Comparison of ENCODE assay signal across 16 mouse cellular contexts in genomic region chr19:25670571-25671285, GRCm38 (mm10). TPM values are rescaled to one million over a fixed set of nuclear protein-coding genes. Genes with fewer than 3 reads are reported as not detected.
DNase-seq lines count a peak whose midpoint lies in the region; ATAC-seq lines count a peak whose summit lies in the region.
"Had no signal": no experiment of that assay in that cellular context is flagged by ENCODE, and none has a peak within 500 bp of the region (broad histone marks: within the 10 kb centered on the region; RNA-seq: fewer than 3 reads in every experiment).

No protein-coding gene starts in this region.

- peak; percentile 37 for DNase-seq in heart, adult 11 months
- DNase-seq in midbrain, embryonic 14.5 days, result peak; percentile 39
- DNase-seq in neural tube, embryonic 11.5 days (ENCODE audit: low spot score), result no peak
- no peak for DNase-seq in adrenal gland, postnatal 10 days
- DNase-seq: cerebellum, adult 9-10 months; layer of hippocampus, postnatal 36 days; right cerebral cortex, adult 18-20 months had no signal

- H3K27ac ChIP-seq in heart, embryonic 12.5 days (ENCODE audit: poor library complexity, severe bottlenecking), result no peak overlapping the region
- H3K27ac ChIP-seq in midbrain, embryonic 14.5 days (replicated peaks; ENCODE audit: low read depth, low read length), result no peak overlapping the region
- H3K27ac ChIP-seq in midbrain, embryonic 16.5 days (ENCODE audit: low read length), result no peak overlapping the region
- no peak overlapping the region for H3K27ac ChIP-seq in embryonic facial prominence, embryonic 13.5 days
- H3K27ac ChIP-seq in neural tube, embryonic 11.5 days (ENCODE audit: low read depth, low read length), result no peak overlapping the region
- H3K27ac ChIP-seq: intestine, embryonic 15.5 days; liver, embryonic 14.5 days; stomach, embryonic 15.5 days had no signal

- H3K9ac ChIP-seq in heart, embryonic 12.5 days, result no peak overlapping the region
- no peak overlapping the region for H3K9ac ChIP-seq in midbrain, embryonic 14.5 days (replicated peaks; ENCODE audit: low read length)
- H3K9ac ChIP-seq in midbrain, embryonic 16.5 days (ENCODE audit: low read depth, low read length), result no peak overlapping the region
- no peak overlapping the region for H3K9ac ChIP-seq in embryonic facial prominence, embryonic 13.5 days
- H3K9ac ChIP-seq in neural tube, embryonic 11.5 days (ENCODE audit: low read length), result no peak overlapping the region
- H3K9ac ChIP-seq: intestine, embryonic 15.5 days; liver, embryonic 14.5 days; stomach, embryonic 15.5 days had no signal

- whole genome bisulfite sequencing in heart, embryonic 12.5 days, result 2% methylated on average over 17 of the region's 17 CpGs
- WGBS in midbrain, embryonic 14.5 days, result 2% methylated on average over 17 of the region's 17 CpGs
- 2% methylated on average over 17 of the region's 17 CpGs for WGBS in midbrain, embryonic 16.5 days
- WGBS in embryonic facial prominence, embryonic 13.5 days, result 2% methylated on average over 17 of the region's 17 CpGs
- WGBS in neural tube, embryonic 11.5 days, result 1% methylated on average over 17 of the region's 17 CpGs

- no peak overlapping the region for H3K4me2 ChIP-seq in heart, embryonic 12.5 days
- no peak overlapping the region for H3K4me2 ChIP-seq in midbrain, embryonic 14.5 days (ENCODE audit: low read length)
- H3K4me2 ChIP-seq in midbrain, embryonic 16.5 days (ENCODE audit: low read length), result no peak overlapping the region
- peak overlapping the region; percentile 75 for H3K4me2 ChIP-seq in embryonic facial prominence, embryonic 13.5 days
- peak overlapping the region; percentile 12; the same call in 1 of the 2 replicates for H3K4me2 ChIP-seq in neural tube, embryonic 11.5 days (ENCODE audit: low read depth)
- H3K4me2 ChIP-seq: intestine, embryonic 15.5 days had no signal

- H3K4me1 ChIP-seq in heart, embryonic 12.5 days (replicated peaks), result peaks cover 26% of the 10 kb centered on the region
- peaks cover 18% of the 10 kb centered on the region for H3K4me1 ChIP-seq in midbrain, embryonic 14.5 days (ENCODE audit: control insufficient read depth, insufficient read depth, low read length)
- H3K4me1 ChIP-seq in midbrain, embryonic 16.5 days (ENCODE audit: control insufficient read depth, insufficient read depth, low read length), result peaks cover 19% of the 10 kb centered on the region
- H3K4me1 ChIP-seq in embryonic facial prominence, embryonic 13.5 days, result peaks cover 32% of the 10 kb centered on the region
- peaks cover 12% of the 10 kb centered on the region; the same call in 1 of the 2 replicates for H3K4me1 ChIP-seq in neural tube, embryonic 11.5 days (ENCODE audit: control insufficient read depth, insufficient read depth, low read length)

- peaks cover 83% of the 10 kb centered on the region for H3K27me3 ChIP-seq in heart, embryonic 12.5 days (replicated peaks)
- H3K27me3 ChIP-seq in midbrain, embryonic 14.5 days (ENCODE audit: control insufficient read depth, insufficient read depth, low read length), result peaks cover 98% of the 10 kb centered on the region
- H3K27me3 ChIP-seq in midbrain, embryonic 16.5 days (ENCODE audit: control insufficient read depth, insufficient read depth, low read depth, low read length), result peaks cover 66% of the 10 kb centered on the region
- peaks cover 100% of the 10 kb centered on the region for H3K27me3 ChIP-seq in embryonic facial prominence, embryonic 13.5 days
- peaks cover 97% of the 10 kb centered on the region for H3K27me3 ChIP-seq in neural tube, embryonic 11.5 days (ENCODE audit: control insufficient read depth, insufficient read depth, low read length)

- no peak overlapping the region for H3K4me3 ChIP-seq in heart, embryonic 12.5 days
- H3K4me3 ChIP-seq in midbrain, embryonic 14.5 days (replicated peaks; ENCODE audit: low read depth, low read length), result no peak overlapping the region
- no peak overlapping the region for H3K4me3 ChIP-seq in midbrain, embryonic 16.5 days (ENCODE audit: low read depth, low read length)
- H3K4me3 ChIP-seq in embryonic facial prominence, embryonic 13.5 days, result peak overlapping the region; percentile 2; the same call in 1 of the 2 replicates
- H3K4me3 ChIP-seq in neural tube, embryonic 11.5 days (ENCODE audit: low read depth, low read length), result no peak overlapping the region
- H3K4me3 ChIP-seq: intestine, embryonic 15.5 days had no signal

- no peaks in the 10 kb centered on the region for H3K9me3 ChIP-seq in heart, embryonic 12.5 days (replicated peaks)
- H3K9me3 ChIP-seq in midbrain, embryonic 14.5 days (ENCODE audit: control insufficient read depth, low read length), result no peaks in the 10 kb centered on the region
- no peaks in the 10 kb centered on the region; the same call in 1 of the 2 replicates for H3K9me3 ChIP-seq in midbrain, embryonic 16.5 days (replicated peaks; ENCODE audit: control insufficient read depth, low read length, poor library complexity, severe bottlenecking)
- no peaks in the 10 kb centered on the region for H3K9me3 ChIP-seq in embryonic facial prominence, embryonic 13.5 days
- H3K9me3 ChIP-seq in neural tube, embryonic 11.5 days (ENCODE audit: control insufficient read depth, low read length), result no peaks in the 10 kb centered on the region
- H3K9me3 ChIP-seq: intestine, embryonic 15.5 days; stomach, embryonic 15.5 days had no signal

- ATAC-seq in heart, embryonic 12.5 days (ENCODE audit: insufficient number of reproducible peaks, low FRiP score), result no peak
- ATAC-seq in midbrain, embryonic 14.5 days (ENCODE audit: low FRiP score, low TSS enrichment), result no peak
- no peak for ATAC-seq in midbrain, embryonic 16.5 days
- ATAC-seq in embryonic facial prominence, embryonic 13.5 days (ENCODE audit: insufficient number of reproducible peaks, insufficient read depth, low FRiP score, low TSS enrichment, low read depth), result no peak
- ATAC-seq in neural tube, embryonic 11.5 days (ENCODE audit: insufficient read depth, low FRiP score, low TSS enrichment), result no peak
- ATAC-seq: activated CD4-positive, CD25-positive, alpha-beta regulatory T cell, adult 4 months; intestine, embryonic 15.5 days had no signal

- no peaks in the 10 kb centered on the region for H3K36me3 ChIP-seq in heart, embryonic 12.5 days
- no peaks in the 10 kb centered on the region for H3K36me3 ChIP-seq in midbrain, embryonic 14.5 days (ENCODE audit: control insufficient read depth, insufficient read depth, low read length)
- no peaks in the 10 kb centered on the region for H3K36me3 ChIP-seq in midbrain, embryonic 16.5 days (ENCODE audit: control insufficient read depth, insufficient read depth, low read length)
- H3K36me3 ChIP-seq in embryonic facial prominence, embryonic 13.5 days, result no peaks in the 10 kb centered on the region
- H3K36me3 ChIP-seq in neural tube, embryonic 11.5 days (ENCODE audit: control insufficient read depth, insufficient read depth, low read length), result no peaks in the 10 kb centered on the region
- H3K36me3 ChIP-seq: intestine, embryonic 15.5 days; stomach, embryonic 15.5 days had no signal

RNA-seq across cellular contexts. Expression of gene Dmrt2, which starts 1.5 kb away (rescaled TPM):
- polyA plus RNA-seq in heart, embryonic 12.5 days (2016; fragmentation: Nextera tagmentation; extraction: Ambion mirVana), result 0.46 and 0.83 TPM in 2 replicates
- 0.09 TPM in 1 of 2 replicates, not detected in the other for polyA plus RNA-seq in midbrain, embryonic 14.5 days (2014; fragmentation: Nextera tagmentation; extraction: Ambion mirVana)
- 0.23 TPM in 1 of 2 replicates, not detected in the other for polyA plus RNA-seq in midbrain, embryonic 16.5 days (2015; fragmentation: Nextera tagmentation; extraction: Ambion mirVana)
- 8.7 and 11.5 TPM in 2 replicates for polyA plus RNA-seq in embryonic facial prominence, embryonic 13.5 days (2015; fragmentation: Nextera tagmentation; extraction: Ambion mirVana)
- polyA plus RNA-seq in neural tube, embryonic 11.5 days (2014; fragmentation: Nextera tagmentation; extraction: Ambion mirVana), result 15.4 and 19.7 TPM in 2 replicates
- 1 to 10 TPM; 5.6 to 8.0 TPM for total RNA-seq in adrenal gland, postnatal 10 days (2021)
- total RNA-seq: hematopoietic stem cell, adult 5-6 weeks; megakaryocyte progenitor cell, adult 5-6 weeks had no signal
- polyA plus RNA-seq: activated CD4-positive, CD25-positive, alpha-beta regulatory T cell, adult 4 months had no signal

Comparison
In these comparisons a context has a peak if more than half of its experiments do, and no peak if none do; other contexts are left out.
1. DNase-seq: peak in heart, adult 11 months (single experiment) and midbrain, embryonic 14.5 days (single experiment); none in neural tube, embryonic 11.5 days (single experiment) and adrenal gland, postnatal 10 days (single experiment).
2. H3K4me2 ChIP-seq: peak in embryonic facial prominence, embryonic 13.5 days (single experiment) and neural tube, embryonic 11.5 days (single experiment); none in heart, embryonic 12.5 days (single experiment), midbrain, embryonic 14.5 days (single experiment) and midbrain, embryonic 16.5 days (single experiment).